Mouse (Mus musculus) liver, embryonic 16.5 days (tissue): ENCODE results near the gene Zfp790. TPM values are rescaled to one million over a fixed set of nuclear protein-coding genes. Genes with fewer than 3 reads are reported as not detected.
A peak's percentile ranks its signal among the peaks of the same experiment; 100 is the strongest.

ENCODE experiments used
- ATAC-seq: fragments of 200-750 bp; cut with Nextera tagmentation; 2 replicates; pipeline ENCODE4 v1.8.0; 2017; ENCODE audit warnings: low read depth, mild to moderate bottlenecking, moderate number of reproducible peaks, moderate library complexity
- H3K27ac ChIP-seq: fragments of 300-500 bp; sonication (generic); 2 replicates; pipeline ENCODE4 v1.5.1; 2014; ENCODE audit warnings: mild to moderate bottlenecking, low read length
- H3K27me3 ChIP-seq: fragments of 300-500 bp; sonication (generic); 2 replicates; pipeline ENCODE4 v1.6.1; 2014; ENCODE audit warnings: low read depth, low read length, mixed read lengths; ENCODE audit not compliant: control insufficient read depth, insufficient read depth
- H3K36me3 ChIP-seq: fragments of 300-500 bp; sonication (generic); 2 replicates; pipeline ENCODE4 v1.6.1; 2014; ENCODE audit warnings: mild to moderate bottlenecking; ENCODE audit not compliant: control insufficient read depth, insufficient read depth
- H3K4me1 ChIP-seq: fragments of 300-500 bp; sonication (generic); 2 replicates; pipeline ENCODE4 v1.6.1; 2014; ENCODE audit warnings: low read depth, low read length, mixed read lengths; ENCODE audit not compliant: control insufficient read depth
- H3K4me2 ChIP-seq: fragments of 300-500 bp; sonication (generic); 2 replicates; pipeline ENCODE4 v1.6.1; 2014; ENCODE audit warnings: low read depth, low read length, mixed read lengths
- H3K4me3 ChIP-seq: fragments of 300-500 bp; sonication (generic); 2 replicates; pipeline ENCODE4 v1.5.1; 2014; ENCODE audit warnings: low read depth, mild to moderate bottlenecking, low read length
- H3K9ac ChIP-seq: fragments of 300-500 bp; sonication (generic); 2 replicates; pipeline ENCODE4 v1.6.1; 2014; ENCODE audit warnings: low read depth, low read length
- H3K9me3 ChIP-seq: fragments of 300-500 bp; sonication (generic); replicated peaks from 2 replicates; pipeline ENCODE4 v1.6.1; 2016; ENCODE audit warnings: low read length; ENCODE audit not compliant: control insufficient read depth
- WGBS: fragments of 180-500 bp; shearing (Covaris S2); extraction: QIAGEN DNeasy Blood & Tissue Kit; methylation state at CpG from one replicate; pipeline ENCODE4 v1.1.7; 2014; ENCODE audit not compliant: insufficient replicate concordance; 5-methylcytosine and 5-hydroxymethylcytosine counted together
- polyA plus RNA-seq: library from polyadenylated mRNA; unstranded; fragments of >200 nt; fragmentation: Nextera tagmentation; extraction: Ambion mirVana; gene quantifications from 2 replicates; pipeline ENCODE4 v1.2.1, GENCODE M21; 2015

Zfp790 gene
- polyA plus RNA-seq, 1 experiment from 2014 or later = 4.1 TPM

DNA sequence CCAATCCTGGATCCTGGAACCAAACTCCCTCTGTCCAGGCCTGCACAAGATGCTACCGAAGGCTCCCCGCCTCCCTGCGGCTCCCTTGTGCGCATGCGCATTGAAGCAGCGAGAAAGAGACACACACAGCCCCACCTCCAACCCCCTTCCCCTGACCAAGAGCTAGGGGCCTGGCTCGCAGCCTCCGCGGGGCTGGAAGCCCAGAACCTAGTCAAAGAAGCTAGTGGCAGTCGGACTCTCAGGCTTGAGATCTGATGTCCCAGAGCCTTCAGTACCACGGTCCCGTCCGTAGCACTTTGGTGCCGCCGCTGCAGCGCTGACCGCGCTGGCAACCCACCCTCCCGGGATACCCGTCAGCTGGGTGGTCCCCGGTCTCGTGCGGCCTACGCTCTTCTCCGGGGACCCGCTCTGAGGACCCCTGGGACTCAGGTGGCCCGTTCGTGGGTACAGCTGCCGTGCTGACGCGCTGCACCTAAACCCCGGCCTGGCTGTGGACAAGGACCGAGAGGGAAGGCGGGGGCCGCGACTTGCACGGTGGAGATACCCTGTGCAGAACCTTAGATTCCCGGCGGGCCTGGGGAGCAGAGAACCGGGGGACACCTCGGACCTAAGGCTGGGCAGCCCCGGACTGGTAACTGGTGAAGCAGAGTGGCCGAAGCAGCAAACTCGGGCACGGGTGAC is 31.9 kb upstream of the Zfp790 start, which contains the start of gene Zfp30:
Zfp30 (plus strand) TSS at position 128 of the 681 bp plus-strand sequence.
- Histone ChIP-seq H3K4me2 (peak within 1 kb of the TSS; percentile 87), H3K9ac (peak within 1 kb of the TSS; percentile 75), H3K27me3 (no peaks in the 10 kb centered on the region), H3K9me3 (no peaks in the 10 kb centered on the region; the same call in 1 of the 2 replicates), H3K4me1 (peaks cover 3% of the 10 kb centered on the region; the same call in 1 of the 2 replicates), H3K4me3 (peak within 1 kb of the TSS; percentile 69), H3K27ac (no peak within 1 kb of the TSS), H3K36me3 (no peaks in the 10 kb centered on the region; the same call in 1 of the 2 replicates)
- peak; percentile 92 for ATAC-seq
- under 1% methylated on average over 45 of the region's 45 CpGs for WGBS

- Histone ChIP-seq H3K27ac (no peak overlapping the region), H3K9me3 (no peaks in the 10 kb centered on the region; the same call in 1 of the 2 replicates), H3K4me1 (peaks cover 3% of the 10 kb centered on the region; the same call in 1 of the 2 replicates), H3K4me3 (no peak overlapping the region), H3K4me2 (peak overlapping the region; percentile 87), H3K36me3 (no peaks in the 10 kb centered on the region), H3K27me3 (no peaks in the 10 kb centered on the region), H3K9ac (no peak overlapping the region)
- ATAC-seq = no peak
- 59% methylated on average over 8 of the region's 8 CpGs for WGBS
Measured at GRCm38 (mm10) chr7:29785023-29785422, 30.9 kb upstream of the Zfp790 start.

- H3K4me2 ChIP-seq = no peak overlapping the region
- H3K27me3 ChIP-seq = no peaks in the 10 kb centered on the region
- H3K9ac ChIP-seq = no peak overlapping the region
- no peak overlapping the region for H3K4me3 ChIP-seq
- no peak overlapping the region for H3K27ac ChIP-seq
- H3K9me3 ChIP-seq = no peaks in the 10 kb centered on the region; the same call in 1 of the 2 replicates
- ATAC-seq = no peak
- no peaks in the 10 kb centered on the region for H3K36me3 ChIP-seq
- WGBS = 72% methylated on average over 5 of the region's 5 CpGs
- H3K4me1 ChIP-seq = peaks cover 3% of the 10 kb centered on the region; the same call in 1 of the 2 replicates
Measured at GRCm38 (mm10) chr7:29785888-29786287, 30.0 kb upstream of the Zfp790 start.

DNA sequence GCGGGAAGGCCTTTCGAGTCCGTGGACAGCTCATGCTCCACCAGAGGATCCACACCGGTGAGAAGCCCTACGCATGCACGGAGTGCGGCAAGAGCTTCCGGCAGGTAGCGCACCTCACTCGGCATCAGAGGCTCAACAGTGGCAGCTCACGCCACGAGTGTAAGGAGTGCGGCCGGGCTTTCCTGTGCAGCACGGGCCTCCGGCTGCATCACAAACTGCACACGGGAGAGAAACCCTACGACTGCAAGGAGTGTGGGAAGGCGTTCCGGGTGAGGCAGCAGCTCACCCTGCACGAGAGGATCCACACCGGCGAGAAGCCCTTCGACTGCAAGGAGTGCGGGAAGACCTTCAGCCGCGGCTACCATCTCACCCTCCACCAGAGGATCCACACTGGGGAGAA is 23.0 kb upstream of the Zfp790 start:
- ATAC-seq = no peak
- 38% methylated on average over 27 of the region's 27 CpGs for WGBS

DNA sequence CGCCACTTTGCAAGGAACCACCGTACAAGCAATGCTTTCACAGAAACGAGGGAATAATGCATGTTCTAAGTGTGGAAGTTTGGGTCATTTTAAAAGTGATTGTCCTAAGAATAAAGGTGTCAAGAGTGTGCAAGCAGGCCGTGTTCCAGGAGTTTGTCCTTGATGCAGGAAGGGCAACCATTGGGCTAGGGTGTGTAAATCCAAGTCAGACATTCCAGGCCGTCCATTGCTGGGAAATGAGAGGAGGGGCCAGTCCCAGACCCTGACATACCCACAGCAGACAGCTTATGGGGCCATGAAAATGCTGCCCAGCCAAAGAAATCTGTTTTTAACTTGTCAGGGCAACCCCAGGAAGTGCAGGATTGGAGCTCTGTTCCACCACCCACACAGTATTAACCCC is 8.9 kb upstream of the Zfp790 start:
- no peaks in the 10 kb centered on the region for H3K36me3 ChIP-seq
- no peaks in the 10 kb centered on the region for H3K27me3 ChIP-seq
- ATAC-seq = no peak
- 63% methylated on average over 5 of the region's 5 CpGs for WGBS
- H3K4me3 ChIP-seq = no peak overlapping the region
- H3K9me3 ChIP-seq = no peaks in the 10 kb centered on the region
- H3K4me1 ChIP-seq = no peaks in the 10 kb centered on the region
- H3K27ac ChIP-seq = no peak overlapping the region
- H3K4me2 ChIP-seq = no peak overlapping the region
- no peak overlapping the region for H3K9ac ChIP-seq

More for the DNA sequence above, 23.0 kb upstream of the Zfp790 start:
- H3K4me3 ChIP-seq = no peak overlapping the region
- no peaks in the 10 kb centered on the region for H3K9me3 ChIP-seq
- H3K36me3 ChIP-seq = peaks cover 3% of the 10 kb centered on the region; the same call in 1 of the 2 replicates
- no peak overlapping the region for H3K27ac ChIP-seq
- H3K4me2 ChIP-seq = no peak overlapping the region
- H3K9ac ChIP-seq = no peak overlapping the region
- no peaks in the 10 kb centered on the region for H3K27me3 ChIP-seq
- H3K4me1 ChIP-seq = no peaks in the 10 kb centered on the region

GRCm38 (mm10) chr7:29812244-29812643 is 3.7 kb upstream of the Zfp790 start:
- Histone ChIP-seq H3K4me1 (peaks cover 24% of the 10 kb centered on the region), H3K27ac (no peak overlapping the region), H3K4me3 (no peak overlapping the region), H3K4me2 (no peak overlapping the region), H3K9me3 (no peaks in the 10 kb centered on the region), H3K27me3 (no peaks in the 10 kb centered on the region), H3K36me3 (no peaks in the 10 kb centered on the region), H3K9ac (no peak overlapping the region)
- ATAC-seq = no peak
- WGBS = 47% methylated on average over 1 of the region's 1 CpGs

GRCm38 (mm10) chr7:29814381-29814780 is 1.5 kb upstream of the Zfp790 start:
- no peaks in the 10 kb centered on the region for H3K27me3 ChIP-seq
- H3K4me1 ChIP-seq = peaks cover 25% of the 10 kb centered on the region
- no peak overlapping the region for H3K4me2 ChIP-seq
- no peaks in the 10 kb centered on the region for H3K9me3 ChIP-seq
- no peak overlapping the region for H3K9ac ChIP-seq
- WGBS = 80% methylated on average over 2 of the region's 2 CpGs
- no peak overlapping the region for H3K27ac ChIP-seq
- no peak overlapping the region for H3K4me3 ChIP-seq
- H3K36me3 ChIP-seq = no peaks in the 10 kb centered on the region
- ATAC-seq = no peak

DNA sequence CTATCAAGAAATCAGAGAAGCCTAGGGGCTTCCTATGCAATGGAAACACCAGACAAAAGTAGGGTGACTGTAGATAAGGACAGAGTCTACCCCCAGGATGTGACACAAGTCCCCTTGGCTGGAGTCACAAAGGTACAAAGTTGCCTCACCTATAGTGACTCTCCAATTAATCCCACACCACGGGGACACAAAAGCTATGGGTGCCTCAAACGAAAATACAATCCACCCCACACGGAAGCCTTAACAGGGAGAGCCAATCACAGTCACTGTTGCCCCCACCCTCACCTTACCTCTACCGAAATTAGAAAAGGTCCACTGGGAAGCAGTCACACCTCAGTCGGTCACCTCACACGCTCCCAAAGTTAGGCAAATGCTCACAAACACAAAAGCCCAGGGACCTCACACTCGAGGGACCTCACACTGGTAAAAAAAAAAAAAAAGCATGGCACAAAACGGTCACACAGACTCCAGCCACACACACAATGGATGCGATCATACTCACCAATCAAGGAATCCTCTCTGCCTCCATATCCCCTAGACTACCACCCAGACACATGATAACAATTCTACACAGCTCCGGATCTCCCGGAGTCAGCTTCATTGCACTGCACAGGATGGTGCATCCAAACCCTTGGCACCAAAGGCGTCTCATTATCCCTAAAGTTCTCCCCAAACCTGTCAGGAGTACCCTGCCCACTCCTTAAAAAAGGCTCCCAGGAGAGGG is 691 bp upstream of the Zfp790 start:
- Histone ChIP-seq H3K9me3 (no peaks in the 10 kb centered on the region), H3K9ac (peak overlapping the region; percentile 82), H3K4me1 (peaks cover 27% of the 10 kb centered on the region), H3K4me3 (peak overlapping the region; percentile 87), H3K4me2 (peak overlapping the region; percentile 95), H3K27me3 (no peaks in the 10 kb centered on the region), H3K36me3 (no peaks in the 10 kb centered on the region), H3K27ac (peak overlapping the region; percentile 78)
- ATAC-seq = peak; percentile 7; the same call in 1 of the 2 replicates
- WGBS = under 1% methylated on average over 12 of the region's 12 CpGs
